18 mouse cellular contexts compared by ENCODE assay signal in the genomic region with DNA sequence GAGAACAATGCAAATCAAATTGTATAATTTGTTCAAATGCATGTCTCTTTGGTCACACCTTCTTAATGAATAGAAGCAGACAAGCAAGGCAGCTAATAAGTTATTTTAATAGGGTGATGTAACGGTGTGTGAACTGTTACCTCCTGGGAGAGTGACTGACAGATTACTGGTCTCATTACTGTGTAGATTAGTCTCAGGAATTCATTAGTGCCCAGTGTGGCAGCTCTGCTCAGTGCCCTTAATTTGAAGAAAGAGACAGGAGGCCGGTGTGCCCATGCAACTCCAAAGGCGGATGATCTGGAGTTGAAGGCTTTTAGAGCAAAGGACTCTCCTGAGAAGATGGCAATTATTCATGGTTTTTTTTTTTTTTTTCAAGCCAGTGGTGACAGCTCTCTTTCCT. TPM values are rescaled to one million over a fixed set of nuclear protein-coding genes. Genes with fewer than 3 reads are reported as not detected.
DNase-seq lines count a peak whose midpoint lies in the region; ATAC-seq and TF ChIP-seq lines count a peak whose summit lies in the region.
"Had no signal": no experiment of that assay in that cellular context is flagged by ENCODE, and none has a peak within 500 bp of the region (broad histone marks: within the 10 kb centered on the region; RNA-seq: fewer than 3 reads in every experiment).

No protein-coding gene starts in this region.

- H3K27ac ChIP-seq in forebrain, embryonic 11.5 days (ENCODE audit: low read depth, low read length): no peak overlapping the region
- 0 out of 2 replicates have a peak overlapping the region, but pooled peaks have one; percentile 9 for H3K27ac ChIP-seq in hindbrain, embryonic 14.5 days
- H3K27ac ChIP-seq in neural tube, embryonic 12.5 days: no peak overlapping the region
- H3K27ac ChIP-seq in liver, postnatal 0 days (ENCODE audit: low read depth): no peak overlapping the region
- H3K27ac ChIP-seq: liver, embryonic 13.5 days had no signal

- no peak overlapping the region for H3K4me2 ChIP-seq in forebrain, embryonic 11.5 days (ENCODE audit: low read depth, low read length, severe bottlenecking)
- no peak overlapping the region for H3K4me2 ChIP-seq in hindbrain, embryonic 14.5 days (replicated peaks)
- no peak overlapping the region for H3K4me2 ChIP-seq in neural tube, embryonic 12.5 days (replicated peaks)
- no peak overlapping the region for H3K4me2 ChIP-seq in liver, postnatal 0 days (ENCODE audit: low read depth, low read length)
- H3K4me2 ChIP-seq: heart, embryonic 11.5 days; liver, embryonic 13.5 days had no signal

- no peaks in the 10 kb centered on the region for H3K27me3 ChIP-seq in forebrain, embryonic 11.5 days (ENCODE audit: control insufficient read depth, insufficient read depth, low read length)
- no peaks in the 10 kb centered on the region for H3K27me3 ChIP-seq in hindbrain, embryonic 14.5 days (ENCODE audit: control insufficient read depth, insufficient read depth, low read length)
- H3K27me3 ChIP-seq in neural tube, embryonic 12.5 days (replicated peaks): no peaks in the 10 kb centered on the region
- no peaks in the 10 kb centered on the region for H3K27me3 ChIP-seq in liver, postnatal 0 days (ENCODE audit: insufficient read depth, low read length)
- H3K27me3 ChIP-seq: CH12.LX; liver, embryonic 13.5 days; Patski had no signal

- no peaks in the 10 kb centered on the region for H3K4me1 ChIP-seq in forebrain, embryonic 11.5 days (replicated peaks; ENCODE audit: control insufficient read depth, insufficient read depth, low read length)
- H3K4me1 ChIP-seq in hindbrain, embryonic 14.5 days (replicated peaks; ENCODE audit: control insufficient read depth, insufficient read depth, low read length): peaks cover 6% of the 10 kb centered on the region; the same call in 1 of the 2 replicates
- no peaks in the 10 kb centered on the region for H3K4me1 ChIP-seq in neural tube, embryonic 12.5 days
- H3K4me1 ChIP-seq in liver, postnatal 0 days (ENCODE audit: insufficient read depth): no peaks in the 10 kb centered on the region
- H3K4me1 ChIP-seq: liver, embryonic 13.5 days had no signal

- H3K9ac ChIP-seq in forebrain, embryonic 11.5 days (ENCODE audit: low read length): no peak overlapping the region
- no peak overlapping the region for H3K9ac ChIP-seq in hindbrain, embryonic 14.5 days
- no peak overlapping the region for H3K9ac ChIP-seq in neural tube, embryonic 12.5 days
- no peak overlapping the region for H3K9ac ChIP-seq in liver, postnatal 0 days (replicated peaks)
- H3K9ac ChIP-seq: liver, embryonic 13.5 days had no signal

- no peaks in the 10 kb centered on the region for H3K9me3 ChIP-seq in forebrain, embryonic 11.5 days (ENCODE audit: control insufficient read depth, low read length)
- no peaks in the 10 kb centered on the region for H3K9me3 ChIP-seq in hindbrain, embryonic 14.5 days (ENCODE audit: control insufficient read depth, low read length)
- H3K9me3 ChIP-seq in neural tube, embryonic 12.5 days: no peaks in the 10 kb centered on the region
- no peaks in the 10 kb centered on the region for H3K9me3 ChIP-seq in liver, postnatal 0 days (ENCODE audit: low read length)
- H3K9me3 ChIP-seq: liver, embryonic 13.5 days had no signal

- DNase-seq in embryo, embryonic 10.5 days (ENCODE audit: low spot score): peak; percentile 23
- DNase-seq in embryo, embryonic 10 days (ENCODE audit: low spot score): no peak
- DNase-seq in forebrain, embryonic 11.5 days (ENCODE audit: low spot score): peak; percentile 71
- peak; percentile 58 for DNase-seq in hindbrain, embryonic 14.5 days (ENCODE audit: low spot score)
- no peak for DNase-seq in right cerebral cortex, adult 18-20 months
- DNase-seq in liver, postnatal 0 days: no peak
- DNase-seq: cerebellum, adult 2 months; gastrocnemius, postnatal 25 days; heart, postnatal 4 days; kidney, adult 2 months; liver, embryonic 13.5 days; lung, postnatal 10 days; thymus, postnatal 25 days had no signal

- H3K36me3 ChIP-seq in forebrain, embryonic 11.5 days (ENCODE audit: control insufficient read depth, insufficient read depth, low read length): no peaks in the 10 kb centered on the region
- no peaks in the 10 kb centered on the region for H3K36me3 ChIP-seq in hindbrain, embryonic 14.5 days (replicated peaks; ENCODE audit: control insufficient read depth, insufficient read depth)
- H3K36me3 ChIP-seq in neural tube, embryonic 12.5 days: no peaks in the 10 kb centered on the region
- H3K36me3 ChIP-seq in liver, postnatal 0 days (replicated peaks; ENCODE audit: insufficient read depth, low read length): no peaks in the 10 kb centered on the region
- H3K36me3 ChIP-seq: liver, embryonic 13.5 days had no signal

- WGBS in forebrain, embryonic 11.5 days: 20% methylated on average over 3 of the region's 3 CpGs
- WGBS in hindbrain, embryonic 14.5 days: 19% methylated on average over 3 of the region's 3 CpGs
- WGBS in neural tube, embryonic 12.5 days: 21% methylated on average over 3 of the region's 3 CpGs
- 68% methylated on average over 3 of the region's 3 CpGs for WGBS in liver, postnatal 0 days (ENCODE audit: insufficient replicate concordance)

- TF ChIP-seq CTCF in liver, postnatal 0 days (IDR thresholded peaks at IDR 0.05; ENCODE audit: low read depth): no peak

- TF ChIP-seq EP300 in liver, postnatal 0 days (IDR thresholded peaks at IDR 0.05; ENCODE audit: low read depth): no peak

- no peak overlapping the region for H3K4me3 ChIP-seq in forebrain, embryonic 11.5 days (ENCODE audit: low read depth, low read length)
- H3K4me3 ChIP-seq in hindbrain, embryonic 14.5 days (replicated peaks; ENCODE audit: low read length): no peak overlapping the region
- no peak overlapping the region for H3K4me3 ChIP-seq in neural tube, embryonic 12.5 days
- no peak overlapping the region for H3K4me3 ChIP-seq in liver, postnatal 0 days (ENCODE audit: low read depth, low read length)
- H3K4me3 ChIP-seq: liver, embryonic 13.5 days had no signal

- ATAC-seq in forebrain, embryonic 11.5 days (replicated peaks; ENCODE audit: low FRiP score): peak; percentile 98
- ATAC-seq in hindbrain, embryonic 14.5 days (ENCODE audit: low FRiP score): peak; percentile 93
- ATAC-seq in neural tube, embryonic 12.5 days (ENCODE audit: low FRiP score, low read depth): peak; percentile 91
- ATAC-seq in frontal cortex, adult (ENCODE audit: low TSS enrichment): no peak
- no peak for ATAC-seq in liver, postnatal 0 days
- ATAC-seq: Patski had no signal

RNA-seq across cellular contexts. Expression of gene Vcan, which starts 55.4 kb away (rescaled TPM):
- 59.5 and 61.9 TPM in 2 replicates for polyA plus RNA-seq in forebrain, embryonic 11.5 days (2014; fragmentation: Nextera tagmentation; extraction: Ambion mirVana)
- polyA plus RNA-seq in hindbrain, embryonic 14.5 days (2014; fragmentation: Nextera tagmentation; extraction: Ambion mirVana): 39.3 and 40.6 TPM in 2 replicates
- polyA plus RNA-seq in neural tube, embryonic 12.5 days (2016; fragmentation: Nextera tagmentation; extraction: Ambion mirVana): 36.3 and 47.3 TPM in 2 replicates
- polyA plus RNA-seq in liver, postnatal 0 days (2015; fragmentation: Nextera tagmentation; extraction: Ambion mirVana): 0.89 and 1.2 TPM in 2 replicates

Comparison
In these comparisons a context has a peak if more than half of its experiments do, and no peak if none do; other contexts are left out.
1. DNase-seq: peak in embryo, embryonic 10.5 days (single experiment), forebrain, embryonic 11.5 days (single experiment) and hindbrain, embryonic 14.5 days (single experiment); none in embryo, embryonic 10 days (single experiment), right cerebral cortex, adult 18-20 months (single experiment) and liver, postnatal 0 days (single experiment).
2. ATAC-seq: peak in forebrain, embryonic 11.5 days (single experiment), hindbrain, embryonic 14.5 days (single experiment) and neural tube, embryonic 12.5 days (single experiment); none in frontal cortex, adult (single experiment) and liver, postnatal 0 days (single experiment).
3. RNA of gene Vcan, which starts 55.4 kb away (polyA plus RNA-seq): 59.5 to 61.9 TPM in forebrain, embryonic 11.5 days, 39.3 to 40.6 TPM in hindbrain, embryonic 14.5 days and 36.3 to 47.3 TPM in neural tube, embryonic 12.5 days; 0.89 to 1.2 TPM in liver, postnatal 0 days; every median in the first group is over 10 times any median in the second.